In the genomic region with DNA sequence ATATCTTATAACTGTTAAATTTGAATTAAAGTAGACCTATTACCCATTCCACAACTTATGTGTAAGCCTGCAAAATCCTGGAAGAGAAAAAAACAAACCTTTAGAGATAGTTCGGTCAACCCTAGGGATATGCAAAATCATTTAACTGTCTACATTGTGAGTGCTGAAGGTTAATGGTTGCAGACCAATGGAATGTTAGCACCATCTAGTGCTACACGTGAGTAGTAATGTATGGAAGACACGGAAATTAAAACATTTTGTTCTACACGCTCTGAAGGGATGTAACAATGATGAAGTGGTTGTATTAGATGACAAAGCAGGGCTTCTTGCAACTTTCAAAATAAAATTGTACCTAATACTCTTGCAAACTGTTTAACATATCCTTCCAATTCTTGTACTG, we compare ENCODE assay signal across 21 mouse cellular contexts. TPM values are rescaled to one million over a fixed set of nuclear protein-coding genes. Genes with fewer than 3 reads are reported as not detected.
DNase-seq lines count a peak whose midpoint lies in the region; ATAC-seq and TF ChIP-seq lines count a peak whose summit lies in the region.
"Had no signal": no experiment of that assay in that cellular context is flagged by ENCODE, and none has a peak within 500 bp of the region (broad histone marks: within the 10 kb centered on the region; RNA-seq: fewer than 3 reads in every experiment).

No protein-coding gene starts in this region.

- TF ChIP-seq CTCF in kidney, postnatal 0 days (IDR thresholded peaks at IDR 0.05; ENCODE audit: low read depth), result peak; percentile 55
- no peak for TF ChIP-seq CTCF in lung, embryonic 14.5 days (IDR thresholded peaks at IDR 0.05; ENCODE audit: low read depth)

- DNase-seq in kidney, postnatal 0 days (ENCODE audit: low spot score), result no peak
- DNase-seq in kidney, adult 11 months, result no peak
- DNase-seq in lung, embryonic 14.5 days, result peak; percentile 11
- no peak for DNase-seq in lung, postnatal 10 days
- DNase-seq in R1 (ENCODE audit: low read depth, low spot score), result peak; percentile 3
- no peak for DNase-seq in gastrocnemius, postnatal 25 days
- DNase-seq: adrenal gland, adult 2 months; cerebellum, adult 11-12 months; cerebellum, postnatal 10 days; heart, postnatal 36 days had no signal

- H3K4me2 ChIP-seq in kidney, postnatal 0 days (ENCODE audit: low read length), result no peak overlapping the region
- H3K4me2 ChIP-seq in lung, embryonic 14.5 days, result no peak overlapping the region
- H3K4me2 ChIP-seq: forebrain, embryonic 15.5 days; heart, embryonic 15.5 days; hindbrain, embryonic 13.5 days; kidney, embryonic 15.5 days; limb, embryonic 12.5 days; midbrain, embryonic 13.5 days had no signal

- no peaks in the 10 kb centered on the region for H3K27me3 ChIP-seq in kidney, postnatal 0 days (ENCODE audit: insufficient read depth, low read length)
- H3K27me3 ChIP-seq in lung, embryonic 14.5 days (ENCODE audit: insufficient read depth, low read length), result no peaks in the 10 kb centered on the region
- H3K27me3 ChIP-seq: forebrain, embryonic 15.5 days; heart, embryonic 15.5 days; hindbrain, embryonic 13.5 days; kidney, embryonic 15.5 days; limb, embryonic 12.5 days; megakaryocyte, embryonic 14.5 days; midbrain, embryonic 13.5 days; Patski had no signal

- H3K27ac ChIP-seq in kidney, postnatal 0 days, result no peak overlapping the region
- no peak overlapping the region for H3K27ac ChIP-seq in lung, embryonic 14.5 days (ENCODE audit: low read depth)
- H3K27ac ChIP-seq: embryonic facial prominence, embryonic 10.5 days; forebrain, embryonic 15.5 days; heart, embryonic 15.5 days; hindbrain, embryonic 13.5 days; kidney, embryonic 15.5 days; limb, embryonic 12.5 days; midbrain, embryonic 13.5 days had no signal

- ATAC-seq in kidney, postnatal 0 days (replicated peaks; ENCODE audit: low FRiP score, low read depth), result no peak
- ATAC-seq in lung, embryonic 14.5 days (ENCODE audit: insufficient read depth), result no peak
- ATAC-seq in CD4-positive, CD25-positive, alpha-beta regulatory T cell, adult 4 months, result no peak
- ATAC-seq: forebrain, embryonic 15.5 days; inflammation-experienced regulatory T-cells, adult 6 months; midbrain, embryonic 13.5 days; Patski had no signal

- H3K4me3 ChIP-seq in kidney, postnatal 0 days (replicated peaks; ENCODE audit: low read depth, low read length), result no peak overlapping the region
- H3K4me3 ChIP-seq in lung, embryonic 14.5 days (ENCODE audit: low read depth, low read length), result no peak overlapping the region
- H3K4me3 ChIP-seq: embryonic facial prominence, embryonic 10.5 days; forebrain, embryonic 15.5 days; heart, embryonic 15.5 days; hindbrain, embryonic 13.5 days; kidney, embryonic 15.5 days; limb, embryonic 12.5 days; megakaryocyte, embryonic 14.5 days; midbrain, embryonic 13.5 days had no signal

- H3K4me1 ChIP-seq in kidney, postnatal 0 days (replicated peaks; ENCODE audit: insufficient read depth, low read length), result no peaks in the 10 kb centered on the region
- H3K4me1 ChIP-seq in lung, embryonic 14.5 days (ENCODE audit: insufficient read depth), result no peaks in the 10 kb centered on the region
- H3K4me1 ChIP-seq: embryonic facial prominence, embryonic 10.5 days; forebrain, embryonic 15.5 days; heart, embryonic 15.5 days; hindbrain, embryonic 13.5 days; kidney, embryonic 15.5 days; megakaryocyte, embryonic 14.5 days; midbrain, embryonic 13.5 days had no signal

- 85% methylated on average over 4 of the region's 4 CpGs for WGBS in kidney, postnatal 0 days
- WGBS in lung, embryonic 14.5 days, result 82% methylated on average over 4 of the region's 4 CpGs

- peaks cover 11% of the 10 kb centered on the region; the same call in 1 of the 2 replicates for H3K36me3 ChIP-seq in kidney, postnatal 0 days (ENCODE audit: insufficient read depth, low read length)
- H3K36me3 ChIP-seq in lung, embryonic 14.5 days (ENCODE audit: insufficient read depth), result peaks cover 66% of the 10 kb centered on the region

- no peak overlapping the region for H3K9ac ChIP-seq in kidney, postnatal 0 days (ENCODE audit: low read depth, low read length)
- H3K9ac ChIP-seq in lung, embryonic 14.5 days, result no peak overlapping the region
- H3K9ac ChIP-seq: forebrain, embryonic 15.5 days; heart, embryonic 15.5 days; hindbrain, embryonic 13.5 days; kidney, embryonic 15.5 days; limb, embryonic 12.5 days; midbrain, embryonic 13.5 days had no signal

- no peaks in the 10 kb centered on the region for H3K9me3 ChIP-seq in kidney, postnatal 0 days (replicated peaks; ENCODE audit: low read length)
- H3K9me3 ChIP-seq in lung, embryonic 14.5 days (ENCODE audit: low read depth, low read length), result no peaks in the 10 kb centered on the region
- H3K9me3 ChIP-seq: embryonic facial prominence, embryonic 10.5 days; forebrain, embryonic 15.5 days; heart, embryonic 15.5 days; hindbrain, embryonic 13.5 days; kidney, embryonic 15.5 days; limb, embryonic 12.5 days; megakaryocyte, embryonic 14.5 days; midbrain, embryonic 13.5 days had no signal

RNA-seq across cellular contexts. Expression of a gene that starts 39.9 kb away (rescaled TPM):
- 36.8 and 37.1 TPM in 2 replicates for polyA plus RNA-seq in kidney, postnatal 0 days (2015; fragmentation: Nextera tagmentation; extraction: Ambion mirVana)
- polyA plus RNA-seq in lung, embryonic 14.5 days (2014; fragmentation: Nextera tagmentation; extraction: Ambion mirVana), result 77.3 and 77.6 TPM in 2 replicates
- 10 to 100 TPM in 1 of 2 experiments, 1 to 10 TPM in 1; 8.0 to 10.7 TPM for total RNA-seq in gastrocnemius, postnatal 25 days (2021)
- polyA plus RNA-seq in CD4-positive, CD25-positive, alpha-beta regulatory T cell, adult 4 months (2017; shearing (Covaris generic)), result 1 to 10 TPM in 1 of 2 experiments, under 1 TPM in 1; 0.20 to 1.2 TPM

Comparison
In these comparisons a context has a peak if more than half of its experiments do, and no peak if none do; other contexts are left out.
1. DNase-seq: peak in lung, embryonic 14.5 days (single experiment) and R1 (single experiment); none in kidney, postnatal 0 days (single experiment), kidney, adult 11 months (single experiment), lung, postnatal 10 days (single experiment) and gastrocnemius, postnatal 25 days (single experiment).
2. RNA of a gene that starts 39.9 kb away (polyA plus RNA-seq): 77.3 to 77.6 TPM in lung, embryonic 14.5 days and 36.8 to 37.1 TPM in kidney, postnatal 0 days; 0.20 to 1.2 TPM in CD4-positive, CD25-positive, alpha-beta regulatory T cell, adult 4 months; every median in the first group is over 10 times any median in the second.